Mouse (Mus musculus): ENCODE results near the gene Gnl1.
"Not testable (repeated sequence)": the region's sequence is repeated elsewhere in the genome, so short reads cannot be mapped to it uniquely, and the experiment has no call there.

Gnl1 gene

DNA sequence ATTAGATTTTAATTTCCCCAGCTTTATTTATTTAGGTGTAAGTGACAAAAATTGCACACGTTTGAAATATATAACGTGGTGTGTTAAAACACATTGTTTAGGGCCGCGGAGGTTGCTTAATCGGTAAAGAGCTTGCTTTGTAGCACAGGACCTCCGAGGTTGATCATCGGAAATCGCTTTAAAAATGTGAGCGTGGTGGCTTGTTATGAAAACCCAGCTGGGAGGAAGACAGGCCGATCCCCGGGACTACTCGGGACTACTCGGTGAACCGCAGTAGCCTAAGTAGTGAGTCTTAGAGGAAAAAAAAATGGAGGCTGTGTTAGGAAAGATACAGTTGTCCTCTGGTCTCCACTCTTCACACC, 15.2 kb downstream of the Gnl1 start:
- no peak for DNase-seq

DNA sequence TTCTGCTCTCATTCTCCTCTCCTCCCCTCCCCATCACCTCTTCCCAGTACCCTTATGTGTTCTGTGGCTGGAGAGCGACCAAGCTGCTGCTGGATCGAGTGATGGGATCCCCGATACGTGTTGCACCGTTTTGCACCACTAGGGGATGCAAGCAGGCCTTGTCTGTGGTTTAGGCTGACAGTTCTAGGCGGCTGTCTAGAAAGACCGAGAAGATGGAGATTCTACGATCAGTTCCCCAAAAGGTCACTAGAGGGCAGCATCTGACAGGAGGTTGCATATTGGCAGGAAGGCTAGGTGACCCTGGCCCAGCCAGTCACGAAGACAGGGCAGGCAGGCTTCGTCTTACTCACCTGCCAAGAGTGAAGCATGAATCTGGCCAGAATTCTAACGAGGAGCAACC, 17.3 kb downstream of the Gnl1 start:
- DNase-seq = peak; percentile 93

GRCm38 (mm10) chr17:35997713-35998510, 18.3 kb downstream of the Gnl1 start:
- no peak for DNase-seq

- DNase-seq = no peak
Observed at GRCm38 (mm10) chr17:35998545-35999305, 19.1 kb downstream of the Gnl1 start.

- DNase-seq = no peak
Observed at GRCm38 (mm10) chr17:35999356-35999755, 19.7 kb downstream of the Gnl1 start.

DNA sequence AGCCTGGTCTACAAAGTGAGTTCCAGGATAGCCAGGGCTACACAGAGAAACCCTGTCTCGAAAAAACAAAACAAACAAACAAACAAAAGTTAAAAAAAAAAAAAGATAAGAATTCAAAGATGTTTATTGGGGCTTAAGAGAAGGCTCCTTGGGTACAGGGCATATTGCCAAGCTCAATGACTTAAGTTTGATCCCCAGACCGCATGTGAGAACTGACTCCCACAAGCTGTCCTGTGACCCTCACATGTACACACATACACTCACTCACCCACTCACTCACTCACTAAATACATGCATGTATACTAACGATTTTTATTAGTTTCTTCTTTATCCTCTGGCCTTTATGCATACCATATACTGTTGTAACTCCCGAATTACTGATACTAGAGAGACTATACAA, 20.7 kb downstream of the Gnl1 start:
- DNase-seq = no peak

GRCm38 (mm10) chr17:36001121-36001897, 21.7 kb downstream of the Gnl1 start:
- peak; percentile 57 for DNase-seq

DNA sequence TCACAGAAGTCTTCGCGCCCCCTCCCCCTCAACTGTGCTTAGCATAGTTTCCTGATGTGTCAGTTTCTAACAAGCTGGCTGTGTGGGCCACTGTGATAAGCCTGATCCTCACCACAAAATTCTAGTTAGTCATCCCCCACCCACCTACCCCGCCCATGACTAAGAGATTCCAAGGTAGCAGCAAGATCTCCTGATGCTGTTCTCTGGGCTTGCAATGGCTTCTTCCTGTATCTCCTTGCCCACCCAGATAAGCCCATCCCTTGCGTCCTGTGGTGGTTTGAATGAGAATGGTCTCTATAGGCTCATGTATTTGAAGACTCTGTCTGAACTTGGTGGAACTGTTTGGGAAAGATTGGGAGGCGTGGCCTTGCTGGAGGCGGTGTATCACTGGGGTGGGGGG, 22.3 kb downstream of the Gnl1 start:
- peak; percentile 70 for DNase-seq

DNA sequence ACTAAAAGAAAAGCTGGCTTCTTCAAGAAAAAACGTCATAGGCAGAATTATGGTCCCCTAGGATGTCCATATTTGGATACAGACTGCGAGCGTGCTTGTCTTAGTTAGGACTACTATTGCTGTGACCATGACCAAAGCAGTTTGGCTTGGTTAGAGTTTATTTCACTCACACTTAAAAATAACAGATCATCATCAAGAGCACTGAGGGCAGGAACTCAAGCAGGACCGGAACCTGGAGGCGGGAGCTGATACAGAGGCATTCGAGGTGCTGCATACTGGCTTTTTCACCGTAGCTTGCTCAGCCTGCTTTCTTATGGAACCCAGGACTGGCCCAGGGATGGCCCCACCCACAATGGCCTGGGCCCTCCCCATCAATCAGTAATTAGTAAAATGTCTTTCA, 23.7 kb downstream of the Gnl1 start:
- no peak for DNase-seq

GRCm38 (mm10) chr17:36004409-36004808, 24.8 kb downstream of the Gnl1 start:
- not testable (repeated sequence) for DNase-seq

- DNase-seq = no peak
Observed at GRCm38 (mm10) chr17:36014977-36015376, 35.3 kb downstream of the Gnl1 start.

- DNase-seq = no peak
Observed at GRCm38 (mm10) chr17:36017046-36017445, 37.4 kb downstream of the Gnl1 start.

- no peak for DNase-seq
Observed at GRCm38 (mm10) chr17:36018979-36019378, 39.3 kb downstream of the Gnl1 start.

DNA sequence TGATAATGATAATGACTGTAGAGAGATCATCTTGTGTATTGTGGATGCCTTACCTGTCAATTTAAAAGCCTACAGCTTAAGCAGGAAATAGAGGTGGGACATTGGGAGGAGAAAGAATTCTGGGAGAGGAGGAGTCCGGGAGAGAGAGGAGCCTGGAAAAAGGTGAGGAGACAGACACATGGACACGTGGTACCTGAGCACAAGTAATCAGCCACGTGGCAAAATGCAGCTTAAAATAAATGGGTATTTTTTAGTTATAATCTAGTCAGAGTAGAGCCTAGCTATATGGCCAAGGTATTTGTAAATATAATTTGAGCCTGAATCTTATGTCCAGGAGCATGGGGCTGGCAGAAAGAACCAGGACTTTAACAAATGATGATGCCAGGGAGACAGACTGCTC, 39.9 kb downstream of the Gnl1 start:
- no peak for DNase-seq

DNA sequence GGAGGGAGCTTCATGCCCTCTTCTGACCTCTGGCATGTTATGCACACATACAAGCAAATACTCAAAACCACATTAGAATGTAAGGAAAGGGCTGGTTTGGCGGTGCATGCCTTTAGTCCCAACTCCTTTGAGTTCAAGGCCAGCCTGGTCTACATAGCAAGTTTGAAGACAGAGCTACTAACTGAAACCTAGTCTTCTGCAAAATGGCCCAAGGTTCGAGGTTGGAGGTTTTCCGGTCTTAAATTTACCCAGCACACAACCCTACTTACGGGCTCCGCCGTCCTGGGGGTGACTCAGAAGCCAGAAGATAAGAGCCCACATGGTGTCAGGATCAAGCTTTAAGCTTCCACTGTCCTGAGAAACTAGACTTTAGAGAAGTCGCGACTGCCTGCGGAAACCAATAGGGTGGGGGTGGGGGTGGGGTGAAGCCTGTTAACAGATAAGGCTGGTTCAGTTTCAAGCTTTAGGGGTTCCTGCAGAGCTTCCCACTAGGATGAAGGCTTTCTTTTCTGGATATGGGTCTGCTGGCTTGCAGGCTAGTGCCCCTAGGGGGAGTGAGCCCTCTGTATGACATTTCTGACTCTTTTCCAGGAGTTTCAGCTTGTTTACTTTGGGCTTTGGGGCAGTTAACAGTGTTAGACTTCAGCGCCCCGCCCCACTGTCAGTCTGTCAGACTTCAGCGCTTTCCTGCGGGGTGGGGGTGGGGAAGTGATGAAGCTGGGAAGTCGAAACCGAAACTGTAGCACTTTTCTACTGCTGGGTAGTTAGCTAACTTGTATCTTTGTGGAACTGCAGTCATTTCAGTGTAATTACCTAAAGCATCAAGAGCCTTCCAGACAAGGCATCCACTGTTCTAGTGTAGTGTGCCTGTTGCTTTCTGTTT, 40.8 kb downstream of the Gnl1 start, which contains the start of gene H2-T24:
Gene H2-T24, minus strand, starts transcription at position 370 of the 883 bp plus-strand sequence.
- DNase-seq = no peak

GRCm38 (mm10) chr17:36021309-36021708, 41.7 kb downstream of the Gnl1 start:
- no peak for DNase-seq

GRCm38 (mm10) chr17:36022098-36022497, 42.4 kb downstream of the Gnl1 start:
- DNase-seq = no peak

DNA sequence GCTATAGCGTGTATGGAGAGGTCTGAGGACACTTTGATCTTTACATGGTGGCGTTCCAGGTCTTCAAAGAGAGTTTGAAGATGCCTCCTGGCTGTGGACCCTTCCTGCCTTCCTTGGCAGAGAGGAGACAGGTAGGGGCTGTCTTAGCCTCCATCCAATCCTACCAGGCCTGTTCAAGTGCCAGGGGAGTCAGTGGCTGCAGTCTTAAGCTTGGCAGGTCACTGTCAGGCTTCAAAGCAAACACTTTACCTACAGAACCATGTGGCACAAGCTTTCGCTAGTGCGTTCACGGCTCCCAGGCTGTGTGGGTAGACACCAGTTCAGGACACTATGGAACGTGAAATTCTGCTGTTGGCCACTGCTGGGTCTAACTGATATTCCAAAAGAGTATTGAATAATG, 43.3 kb downstream of the Gnl1 start:
- no peak for DNase-seq

DNA sequence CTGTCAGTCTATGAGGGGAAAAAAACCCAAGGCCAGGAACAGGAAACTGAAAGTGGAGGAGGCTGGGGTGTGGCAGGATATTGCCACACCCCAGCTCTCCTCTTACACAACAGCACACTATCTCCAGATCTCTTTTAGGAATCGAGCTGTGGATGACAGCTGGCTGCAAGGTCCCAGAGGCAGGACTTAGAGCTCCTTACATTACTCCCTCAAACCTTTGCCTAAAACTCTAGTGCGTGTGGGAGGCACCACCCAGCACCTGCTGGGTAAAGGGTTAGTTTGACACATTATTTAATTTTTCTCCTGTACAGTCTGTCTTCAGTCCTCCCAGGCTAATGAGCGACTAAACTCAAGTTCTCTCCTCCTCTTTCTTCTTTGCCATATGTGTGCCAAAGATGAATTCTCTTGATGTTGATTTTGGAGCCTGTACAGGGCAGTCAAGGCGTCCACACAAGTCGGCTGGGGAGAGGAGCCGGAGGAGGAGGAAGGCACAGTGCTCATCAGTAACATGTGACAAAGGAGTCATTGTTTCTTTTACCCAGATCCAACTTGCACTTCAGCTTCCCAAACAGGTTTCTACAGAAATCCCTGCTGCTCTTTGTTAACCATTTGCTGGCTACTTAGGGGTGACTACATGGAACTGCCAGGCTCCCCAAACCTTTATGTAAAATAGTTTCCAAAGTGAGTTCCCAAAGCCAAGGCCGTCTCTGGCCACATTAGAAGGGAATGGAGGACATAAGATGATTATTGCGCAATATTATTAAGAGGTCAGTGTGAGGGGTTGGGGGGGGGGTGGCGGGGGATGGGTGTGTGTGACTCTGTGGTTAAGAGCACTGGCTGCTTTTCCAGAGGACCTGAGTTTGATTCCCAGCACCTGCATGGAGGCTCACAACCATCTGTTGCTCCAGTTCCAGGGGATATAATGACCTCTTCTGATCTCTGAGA, 44.3 kb downstream of the Gnl1 start:
- peak; percentile 46 for DNase-seq

DNA sequence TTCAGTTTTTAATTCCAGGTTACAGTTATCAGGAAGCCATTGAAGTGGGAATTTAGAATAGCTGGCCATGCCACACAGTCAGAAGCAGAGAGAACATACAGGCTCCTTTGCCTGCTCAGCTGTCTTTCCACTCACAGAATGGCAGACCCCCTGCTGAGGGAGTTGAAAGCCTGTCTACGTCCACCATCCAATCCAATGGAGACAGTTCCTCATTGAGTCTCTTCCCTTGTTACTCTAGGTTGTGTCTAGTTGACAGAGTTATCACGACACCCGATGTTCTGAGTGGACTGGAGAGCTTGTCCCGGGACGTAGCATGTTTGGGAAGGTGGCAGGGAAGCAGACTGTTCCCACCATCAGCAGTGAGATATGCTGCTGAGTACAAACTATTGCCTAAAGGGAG, 45.5 kb downstream of the Gnl1 start:
- no peak for DNase-seq

- DNase-seq = no peak
Observed at GRCm38 (mm10) chr17:36025901-36026300, 46.2 kb downstream of the Gnl1 start.
